Mouse (Mus musculus) midbrain, embryonic 15.5 days (tissue): ENCODE measurements around the gene March10. TPM values are rescaled to one million over a fixed set of nuclear protein-coding genes. Genes with fewer than 3 reads are reported as not detected.

Experiments
- ATAC-seq: fragments of 200-750 bp; cut with Nextera tagmentation; replicated peaks from 2 replicates; pipeline ENCODE4 v1.8.0; 2017; ENCODE audit warnings: moderate TSS enrichment
- H3K27ac ChIP-seq: fragments of 300-500 bp; sonication (generic); 2 replicates; pipeline ENCODE4 v1.5.1; 2015; ENCODE audit warnings: mild to moderate bottlenecking, inconsistent platforms
- H3K27me3 ChIP-seq: fragments of 300-500 bp; sonication (generic); replicated peaks from 2 replicates; pipeline ENCODE4 v1.6.1; 2015; ENCODE audit warnings: inconsistent platforms
- H3K36me3 ChIP-seq: fragments of 300-500 bp; sonication (generic); replicated peaks from 2 replicates; pipeline ENCODE4 v1.6.1; 2015; ENCODE audit warnings: inconsistent platforms
- H3K4me1 ChIP-seq: fragments of 300-500 bp; sonication (generic); 2 replicates; pipeline ENCODE4 v1.6.1; 2015; ENCODE audit warnings: inconsistent platforms
- H3K4me2 ChIP-seq: fragments of 300-500 bp; sonication (generic); 2 replicates; pipeline ENCODE4 v1.6.1; 2015; ENCODE audit warnings: inconsistent platforms, mild to moderate bottlenecking, moderate library complexity
- H3K4me3 ChIP-seq: fragments of 300-500 bp; sonication (generic); 2 replicates; pipeline ENCODE4 v1.5.1; 2015; ENCODE audit warnings: mild to moderate bottlenecking, inconsistent platforms
- H3K9ac ChIP-seq: fragments of 300-500 bp; sonication (generic); 2 replicates; pipeline ENCODE4 v1.6.1; 2015; ENCODE audit warnings: mild to moderate bottlenecking, inconsistent platforms
- H3K9me3 ChIP-seq: fragments of 300-500 bp; sonication (generic); 2 replicates; pipeline ENCODE4 v1.6.1; 2016; ENCODE audit warnings: inconsistent platforms
- WGBS: fragments of 180-500 bp; shearing (Covaris S2); methylation state at CpG from one replicate; pipeline ENCODE4 v1.1.7; 2015; ENCODE audit warnings: mixed read lengths; 5-methylcytosine and 5-hydroxymethylcytosine counted together
- polyA plus RNA-seq: library from polyadenylated mRNA; unstranded; fragments of >200 nt; fragmentation: Nextera tagmentation; extraction: Ambion mirVana; gene quantifications from 2 replicates; pipeline ENCODE4 v1.2.1, GENCODE M21; 2015

Gene March10
- polyA plus RNA-seq, 1 experiment from 2014 or later = 0.58 TPM

GRCm38 (mm10) chr11:105338596-105339390 lies 117.7 kb downstream of the March10 start:
- Histone ChIP-seq H3K4me3 (no peak overlapping the region), H3K9me3 (no peaks in the 10 kb centered on the region), H3K4me1 (no peaks in the 10 kb centered on the region), H3K36me3 (no peaks in the 10 kb centered on the region), H3K4me2 (no peak overlapping the region), H3K9ac (no peak overlapping the region), H3K27me3 (no peaks in the 10 kb centered on the region), H3K27ac (no peak overlapping the region)
- 83% methylated on average over 12 of the region's 12 CpGs for WGBS
- no peak for ATAC-seq

GRCm38 (mm10) chr11:105333867-105334670 lies 122.5 kb downstream of the March10 start:
- Histone ChIP-seq H3K4me3 (no peak overlapping the region), H3K4me1 (peaks cover 5% of the 10 kb centered on the region; the same call in 1 of the 2 replicates), H3K27me3 (no peaks in the 10 kb centered on the region), H3K4me2 (no peak overlapping the region), H3K36me3 (no peaks in the 10 kb centered on the region), H3K9ac (no peak overlapping the region), H3K27ac (no peak overlapping the region), H3K9me3 (no peaks in the 10 kb centered on the region)
- 0 out of 2 replicates have a peak, but pooled peaks have one; percentile 48 for ATAC-seq
- 49% methylated on average over 8 of the region's 8 CpGs for WGBS

GRCm38 (mm10) chr11:105332468-105332867 lies 124.1 kb downstream of the March10 start:
- H3K9ac ChIP-seq = no peak overlapping the region
- H3K4me2 ChIP-seq = no peak overlapping the region
- no peak overlapping the region for H3K4me3 ChIP-seq
- peak; percentile 45; the same call in 1 of the 2 replicates for ATAC-seq
- H3K36me3 ChIP-seq = no peaks in the 10 kb centered on the region
- peaks cover 5% of the 10 kb centered on the region; the same call in 1 of the 2 replicates for H3K4me1 ChIP-seq
- H3K27ac ChIP-seq = no peak overlapping the region
- no peaks in the 10 kb centered on the region for H3K9me3 ChIP-seq
- H3K27me3 ChIP-seq = no peaks in the 10 kb centered on the region
- 58% methylated on average over 8 of the region's 8 CpGs for WGBS

GRCm38 (mm10) chr11:105331732-105332131 lies 124.8 kb downstream of the March10 start:
- no peak; the same call in 1 of the 2 replicates for ATAC-seq
- Histone ChIP-seq H3K4me1 (peaks cover 5% of the 10 kb centered on the region; the same call in 1 of the 2 replicates), H3K36me3 (no peaks in the 10 kb centered on the region), H3K4me3 (no peak overlapping the region), H3K9ac (no peak overlapping the region), H3K27ac (no peak overlapping the region), H3K27me3 (no peaks in the 10 kb centered on the region), H3K9me3 (no peaks in the 10 kb centered on the region), H3K4me2 (no peak overlapping the region)
- 51% methylated on average over 10 of the region's 10 CpGs for WGBS

GRCm38 (mm10) chr11:105331129-105331528 lies 125.4 kb downstream of the March10 start:
- 84% methylated on average over 3 of the region's 3 CpGs for WGBS
- H3K4me3 ChIP-seq = no peak overlapping the region
- no peak for ATAC-seq
- no peak overlapping the region for H3K4me2 ChIP-seq
- H3K9ac ChIP-seq = no peak overlapping the region
- peaks cover 5% of the 10 kb centered on the region; the same call in 1 of the 2 replicates for H3K4me1 ChIP-seq
- no peak overlapping the region for H3K27ac ChIP-seq
- H3K27me3 ChIP-seq = no peaks in the 10 kb centered on the region
- H3K36me3 ChIP-seq = no peaks in the 10 kb centered on the region
- no peaks in the 10 kb centered on the region for H3K9me3 ChIP-seq

- Histone ChIP-seq H3K9ac (no peak overlapping the region), H3K36me3 (no peaks in the 10 kb centered on the region), H3K4me2 (no peak overlapping the region), H3K9me3 (no peaks in the 10 kb centered on the region), H3K27ac (no peak overlapping the region), H3K4me3 (no peak overlapping the region), H3K27me3 (no peaks in the 10 kb centered on the region), H3K4me1 (peaks cover 5% of the 10 kb centered on the region; the same call in 1 of the 2 replicates)
- 78% methylated on average over 9 of the region's 9 CpGs for WGBS
- no peak for ATAC-seq
These were observed 126.6 kb downstream of the March10 start for GRCm38 (mm10) chr11:105329962-105330361.

- H3K9ac ChIP-seq = no peak overlapping the region
- H3K4me1 ChIP-seq = peaks cover 5% of the 10 kb centered on the region; the same call in 1 of the 2 replicates
- H3K9me3 ChIP-seq = no peaks in the 10 kb centered on the region
- WGBS = 30% methylated on average over 3 of the region's 3 CpGs
- H3K36me3 ChIP-seq = no peaks in the 10 kb centered on the region
- H3K4me2 ChIP-seq = no peak overlapping the region
- H3K27ac ChIP-seq = no peak overlapping the region
- H3K4me3 ChIP-seq = no peak overlapping the region
- ATAC-seq = no peak
- H3K27me3 ChIP-seq = no peaks in the 10 kb centered on the region
These were observed 129.4 kb downstream of the March10 start for GRCm38 (mm10) chr11:105327101-105327500.

GRCm38 (mm10) chr11:105323530-105323929 lies 133.0 kb downstream of the March10 start:
- Histone ChIP-seq H3K4me2 (no peak overlapping the region), H3K27me3 (no peaks in the 10 kb centered on the region), H3K36me3 (no peaks in the 10 kb centered on the region), H3K9me3 (no peaks in the 10 kb centered on the region), H3K9ac (no peak overlapping the region), H3K4me3 (no peak overlapping the region), H3K27ac (no peak overlapping the region), H3K4me1 (no peaks in the 10 kb centered on the region)
- WGBS = 89% methylated on average over 5 of the region's 5 CpGs
- ATAC-seq = no peak

GRCm38 (mm10) chr11:105321090-105321489 lies 135.4 kb downstream of the March10 start:
- Histone ChIP-seq H3K9ac (no peak overlapping the region), H3K4me1 (no peaks in the 10 kb centered on the region), H3K27ac (no peak overlapping the region), H3K4me3 (no peak overlapping the region), H3K9me3 (no peaks in the 10 kb centered on the region), H3K27me3 (no peaks in the 10 kb centered on the region), H3K4me2 (no peak overlapping the region), H3K36me3 (no peaks in the 10 kb centered on the region)
- ATAC-seq = no peak
- WGBS = 90% methylated on average over 2 of the region's 2 CpGs

- Histone ChIP-seq H3K27ac (no peak overlapping the region), H3K4me1 (peaks cover 22% of the 10 kb centered on the region), H3K4me3 (no peak overlapping the region), H3K9ac (no peak overlapping the region), H3K36me3 (no peaks in the 10 kb centered on the region), H3K9me3 (no peaks in the 10 kb centered on the region), H3K4me2 (no peak overlapping the region), H3K27me3 (no peaks in the 10 kb centered on the region)
- WGBS = 96% methylated on average over 6 of the region's 6 CpGs
- no peak for ATAC-seq
These were observed 138.8 kb downstream of the March10 start for GRCm38 (mm10) chr11:105317769-105318168.

GRCm38 (mm10) chr11:105316121-105316520 lies 140.4 kb downstream of the March10 start:
- peaks cover 24% of the 10 kb centered on the region for H3K4me1 ChIP-seq
- H3K9ac ChIP-seq = no peak overlapping the region
- 92% methylated on average over 4 of the region's 4 CpGs for WGBS
- H3K9me3 ChIP-seq = no peaks in the 10 kb centered on the region
- H3K4me2 ChIP-seq = no peak overlapping the region
- H3K27ac ChIP-seq = no peak overlapping the region
- no peaks in the 10 kb centered on the region for H3K36me3 ChIP-seq
- no peaks in the 10 kb centered on the region for H3K27me3 ChIP-seq
- H3K4me3 ChIP-seq = no peak overlapping the region
- ATAC-seq = no peak

GRCm38 (mm10) chr11:105315296-105315695 lies 141.2 kb downstream of the March10 start:
- H3K4me2 ChIP-seq = no peak overlapping the region
- no peaks in the 10 kb centered on the region for H3K9me3 ChIP-seq
- no peaks in the 10 kb centered on the region for H3K27me3 ChIP-seq
- H3K9ac ChIP-seq = no peak overlapping the region
- 74% methylated on average over 8 of the region's 8 CpGs for WGBS
- peaks cover 24% of the 10 kb centered on the region for H3K4me1 ChIP-seq
- no peaks in the 10 kb centered on the region for H3K36me3 ChIP-seq
- H3K27ac ChIP-seq = no peak overlapping the region
- no peak for ATAC-seq
- no peak overlapping the region for H3K4me3 ChIP-seq
